Mouse (Mus musculus) limb, embryonic 10.5 days (tissue): ENCODE measurements at regions not wholly inside any gene's neighbourhood (a gene's known extent, or its start where the extent isn't known, plus 50 kb on each side); places are given as distances from the start of the nearest gene placed in this dataset.

ENCODE experiments used
- DNase-seq: peaks from one replicate; pipeline ENCODE4 v3.0.0-alpha.2; 2017; ENCODE audit warnings: low spot score
- H3K27ac ChIP-seq: fragments of 300-500 bp; sonication (generic); 2 replicates; pipeline ENCODE4 v1.5.1; 2016; ENCODE audit warnings: mild to moderate bottlenecking
- H3K27me3 ChIP-seq: fragments of 300-500 bp; sonication (generic); 2 replicates; pipeline ENCODE4 v1.6.1; 2016; ENCODE audit warnings: low read depth, mild to moderate bottlenecking; ENCODE audit not compliant: poor library complexity, severe bottlenecking
- H3K36me3 ChIP-seq: fragments of 300-500 bp; sonication (generic); 2 replicates; pipeline ENCODE4 v1.6.1; 2016; ENCODE audit warnings: mild to moderate bottlenecking, moderate library complexity
- H3K4me1 ChIP-seq: fragments of 300-500 bp; sonication (generic); 2 replicates; pipeline ENCODE4 v1.6.1; 2016
- H3K4me3 ChIP-seq: fragments of 300-500 bp; sonication (generic); 2 replicates; pipeline ENCODE4 v1.5.1; 2016; ENCODE audit warnings: mild to moderate bottlenecking, moderate library complexity
- H3K9me3 ChIP-seq: fragments of 300-500 bp; sonication (generic); replicated peaks from 2 replicates; pipeline ENCODE4 v1.6.1; 2016; ENCODE audit warnings: mild to moderate bottlenecking
- WGBS: fragments of 180-500 bp; shearing (Covaris S2); methylation state at CpG from one replicate; pipeline ENCODE4 v1.1.7; 2016; 5-methylcytosine and 5-hydroxymethylcytosine counted together

DNA sequence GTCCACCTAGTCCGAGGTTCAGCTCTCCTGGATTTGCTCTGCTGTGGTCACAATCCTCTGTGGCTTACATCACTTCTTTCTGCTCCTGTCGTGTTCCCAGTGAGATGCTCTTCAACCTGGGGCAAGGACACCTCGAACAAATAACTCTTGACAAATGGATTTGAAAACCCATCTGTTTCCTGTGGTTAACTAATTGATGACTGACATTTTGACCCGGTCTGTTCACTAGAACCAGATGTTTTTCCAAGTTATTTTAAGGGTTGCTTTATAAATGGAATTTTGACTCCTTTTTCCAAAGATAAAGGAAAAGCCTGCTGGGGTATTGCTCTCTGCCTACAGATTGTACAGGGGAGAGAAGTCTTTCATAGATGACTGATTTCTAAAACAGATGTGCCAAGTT lies 326.4 kb downstream of the Vps13c start:
- peaks cover 26% of the 10 kb centered on the region for H3K4me1 ChIP-seq
- H3K27ac ChIP-seq = no peak overlapping the region
- H3K27me3 ChIP-seq = 0 out of 2 replicates have a peak, but pooled peaks cover 18% of the 10 kb centered on the region
- 27% methylated on average over 4 of the region's 4 CpGs for WGBS
- no peak for DNase-seq
- H3K4me3 ChIP-seq = no peak overlapping the region
- H3K36me3 ChIP-seq = no peaks in the 10 kb centered on the region
- no peaks in the 10 kb centered on the region for H3K9me3 ChIP-seq

DNA sequence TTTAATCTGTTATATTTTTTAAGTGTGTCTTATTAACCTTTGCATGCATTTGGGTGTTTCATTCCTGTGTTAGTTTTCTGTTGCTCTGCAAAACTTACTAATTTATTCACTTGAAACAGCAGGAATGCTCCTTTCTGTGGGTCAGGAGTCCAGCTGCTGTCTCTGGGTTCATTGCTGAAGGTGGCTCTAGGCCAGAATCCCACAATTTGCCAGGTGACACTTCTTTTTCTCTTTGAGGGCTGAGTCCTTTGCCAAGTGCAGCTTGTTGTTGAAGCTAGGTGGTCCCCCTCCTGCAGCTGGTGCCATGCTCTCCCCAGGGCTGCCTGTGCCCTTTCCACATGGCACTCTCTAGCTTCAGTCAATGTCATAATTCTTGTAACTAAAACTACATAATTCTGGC lies 348.7 kb downstream of the Vps13c start:
- Histone ChIP-seq H3K9me3 (no peaks in the 10 kb centered on the region), H3K36me3 (no peaks in the 10 kb centered on the region), H3K27me3 (no peaks in the 10 kb centered on the region), H3K27ac (no peak overlapping the region), H3K4me1 (no peaks in the 10 kb centered on the region), H3K4me3 (no peak overlapping the region)
- DNase-seq = no peak

DNA sequence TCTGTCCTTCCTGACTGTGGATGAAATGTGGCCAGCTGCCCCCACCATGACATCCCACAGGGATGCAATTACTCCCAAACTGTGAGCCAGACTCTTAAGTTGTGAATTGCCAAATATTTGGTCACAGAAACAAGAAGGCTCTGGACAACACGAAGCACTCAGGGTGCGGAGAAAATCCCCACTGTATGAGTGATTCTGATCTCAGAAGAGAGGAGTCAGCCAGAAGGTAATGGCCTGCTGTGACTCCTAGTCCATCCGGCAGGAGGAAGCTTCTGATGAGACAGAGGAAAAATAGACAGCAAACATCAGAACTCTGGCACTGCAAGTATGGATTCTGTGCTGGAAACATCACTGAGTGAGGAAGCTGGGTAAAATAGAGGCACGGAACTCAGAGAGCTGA lies 359.6 kb downstream of the Vps13c start:
- WGBS = 91% methylated on average over 4 of the region's 4 CpGs

DNA sequence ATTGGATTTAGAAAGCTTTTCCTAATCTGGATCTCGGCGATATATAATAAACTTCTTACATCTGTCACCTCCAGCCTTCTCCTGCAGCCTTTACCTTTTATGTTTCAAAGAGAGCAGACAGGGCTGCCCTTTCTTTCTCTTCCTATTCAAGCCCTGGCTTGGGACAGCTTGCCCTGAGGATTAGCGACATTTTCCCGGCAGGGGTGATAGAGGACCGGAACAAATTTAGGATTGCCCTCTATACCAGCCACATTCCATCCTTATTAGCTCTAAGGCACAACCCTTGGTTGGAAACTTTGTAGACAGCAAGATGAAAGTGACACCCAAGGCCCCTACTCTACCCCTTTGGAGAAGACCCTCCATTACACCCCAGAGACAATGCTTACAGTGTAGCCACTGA lies 360.8 kb downstream of the Vps13c start:
- Histone ChIP-seq H3K27ac (no peak overlapping the region), H3K4me3 (no peak overlapping the region), H3K4me1 (peaks cover 8% of the 10 kb centered on the region), H3K9me3 (no peaks in the 10 kb centered on the region), H3K27me3 (no peaks in the 10 kb centered on the region), H3K36me3 (no peaks in the 10 kb centered on the region)
- DNase-seq = no peak
- 60% methylated on average over 5 of the region's 5 CpGs for WGBS

More for the DNA sequence above, 359.6 kb downstream of the Vps13c start:
- Histone ChIP-seq H3K36me3 (no peaks in the 10 kb centered on the region), H3K4me1 (peaks cover 8% of the 10 kb centered on the region), H3K9me3 (no peaks in the 10 kb centered on the region), H3K4me3 (no peak overlapping the region), H3K27ac (no peak overlapping the region), H3K27me3 (no peaks in the 10 kb centered on the region)
- DNase-seq = peak; percentile 23

DNA sequence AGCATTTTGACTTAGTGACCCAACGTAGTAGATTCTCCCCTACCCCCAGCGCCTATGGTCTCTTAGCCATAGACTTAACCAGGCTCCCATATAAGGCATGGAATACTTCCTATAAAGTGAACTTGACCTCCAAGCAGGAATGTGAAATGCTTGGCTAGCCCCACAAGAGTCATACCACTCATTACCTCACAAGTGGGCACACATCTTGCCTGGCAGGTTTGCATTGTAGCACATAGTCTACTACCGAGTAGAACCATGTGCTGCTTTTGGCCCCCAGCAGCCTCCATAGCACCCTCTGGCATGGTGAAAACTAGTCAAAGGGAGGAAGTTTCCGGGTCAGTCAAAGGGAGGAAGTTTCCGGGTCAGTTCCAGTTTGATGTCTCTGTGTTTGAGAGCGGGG lies 385.5 kb downstream of the Vps13c start:
- H3K4me1 ChIP-seq = no peaks in the 10 kb centered on the region
- H3K27me3 ChIP-seq = no peaks in the 10 kb centered on the region
- DNase-seq = no peak
- H3K36me3 ChIP-seq = no peaks in the 10 kb centered on the region
- H3K27ac ChIP-seq = no peak overlapping the region
- H3K4me3 ChIP-seq = no peak overlapping the region
- WGBS = 94% methylated on average over 6 of the region's 6 CpGs
- no peaks in the 10 kb centered on the region for H3K9me3 ChIP-seq

DNA sequence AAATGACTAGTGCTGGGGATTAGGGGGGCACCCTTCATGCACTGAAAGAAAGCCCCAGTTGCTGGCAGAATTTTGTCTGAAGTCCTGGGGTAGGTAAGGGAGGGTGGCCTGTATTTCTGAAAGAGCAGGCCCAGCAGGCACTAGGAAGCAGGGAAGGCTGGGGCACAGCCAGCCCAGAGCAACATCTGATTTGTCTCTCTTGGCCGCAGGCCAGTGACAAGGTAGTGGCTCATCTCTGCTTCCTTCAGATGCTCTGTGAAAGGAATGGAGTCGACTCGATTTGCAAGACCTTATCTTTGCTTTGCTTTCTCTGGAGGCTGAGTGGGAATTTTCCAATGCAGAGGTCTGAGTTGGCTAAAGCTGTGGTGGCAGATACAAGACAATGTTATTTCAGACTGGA lies 390.9 kb downstream of the Vps13c start:
- no peaks in the 10 kb centered on the region for H3K9me3 ChIP-seq
- H3K27me3 ChIP-seq = no peaks in the 10 kb centered on the region
- no peak overlapping the region for H3K27ac ChIP-seq
- H3K36me3 ChIP-seq = no peaks in the 10 kb centered on the region
- H3K4me1 ChIP-seq = peaks cover 20% of the 10 kb centered on the region
- H3K4me3 ChIP-seq = no peak overlapping the region
- 83% methylated on average over 3 of the region's 3 CpGs for WGBS
- no peak for DNase-seq

- Histone ChIP-seq H3K4me1 (peaks cover 20% of the 10 kb centered on the region), H3K27me3 (no peaks in the 10 kb centered on the region), H3K36me3 (no peaks in the 10 kb centered on the region), H3K27ac (no peak overlapping the region), H3K4me3 (no peak overlapping the region; the same call in 1 of the 2 replicates), H3K9me3 (no peaks in the 10 kb centered on the region)
- WGBS = 22% methylated on average over 12 of the region's 12 CpGs
- peak; percentile 51 for DNase-seq
Observed at GRCm38 (mm10) chr9:68234979-68235649, 394.9 kb downstream of the Vps13c start.

- Histone ChIP-seq H3K27me3 (no peaks in the 10 kb centered on the region), H3K36me3 (no peaks in the 10 kb centered on the region), H3K4me1 (peaks cover 17% of the 10 kb centered on the region), H3K9me3 (no peaks in the 10 kb centered on the region), H3K27ac (no peak overlapping the region), H3K4me3 (no peak overlapping the region)
- no peak for DNase-seq
Observed at GRCm38 (mm10) chr9:68239121-68239520, 398.9 kb downstream of the Vps13c start.

- Histone ChIP-seq H3K27ac (no peak overlapping the region), H3K9me3 (no peaks in the 10 kb centered on the region), H3K27me3 (no peaks in the 10 kb centered on the region), H3K4me1 (peaks cover 12% of the 10 kb centered on the region), H3K4me3 (no peak overlapping the region), H3K36me3 (no peaks in the 10 kb centered on the region)
- 91% methylated on average over 5 of the region's 5 CpGs for WGBS
- DNase-seq = no peak
Observed at GRCm38 (mm10) chr9:68239551-68239950, 399.4 kb downstream of the Vps13c start.

DNA sequence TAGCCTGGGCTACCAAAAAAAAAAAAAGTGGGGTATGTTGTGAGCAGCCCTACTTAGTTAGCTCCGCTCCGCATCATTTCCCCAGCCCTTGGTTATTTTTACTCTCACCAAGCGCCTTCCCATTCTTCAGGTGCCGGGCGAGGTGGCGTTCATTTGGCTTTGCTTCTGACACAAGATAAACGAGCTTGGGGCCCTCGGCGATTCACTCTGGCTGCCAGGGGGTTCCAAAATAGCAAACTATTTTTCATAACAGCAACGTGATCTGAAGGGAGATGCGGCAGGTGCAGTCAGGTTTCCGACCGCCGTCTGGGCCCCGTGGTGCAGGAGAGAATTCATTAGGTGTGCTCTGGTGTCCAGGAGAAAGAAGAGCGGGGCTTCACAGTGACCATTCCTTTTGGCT lies 403.6 kb upstream of the Rora start:
- Histone ChIP-seq H3K36me3 (no peaks in the 10 kb centered on the region), H3K27me3 (no peaks in the 10 kb centered on the region), H3K9me3 (no peaks in the 10 kb centered on the region), H3K4me1 (no peaks in the 10 kb centered on the region), H3K27ac (no peak overlapping the region), H3K4me3 (no peak overlapping the region)
- 88% methylated on average over 16 of the region's 16 CpGs for WGBS
- DNase-seq = no peak

GRCm38 (mm10) chr9:68254218-68254617 lies 399.4 kb upstream of the Rora start:
- no peaks in the 10 kb centered on the region for H3K27me3 ChIP-seq
- no peak overlapping the region for H3K4me3 ChIP-seq
- no peaks in the 10 kb centered on the region for H3K9me3 ChIP-seq
- DNase-seq = peak; percentile 33
- WGBS = 55% methylated on average over 3 of the region's 3 CpGs
- no peak overlapping the region for H3K27ac ChIP-seq
- no peaks in the 10 kb centered on the region for H3K36me3 ChIP-seq
- H3K4me1 ChIP-seq = no peaks in the 10 kb centered on the region

- no peaks in the 10 kb centered on the region for H3K9me3 ChIP-seq
- no peaks in the 10 kb centered on the region for H3K36me3 ChIP-seq
- no peaks in the 10 kb centered on the region for H3K27me3 ChIP-seq
- no peak for DNase-seq
- H3K27ac ChIP-seq = no peak overlapping the region
- H3K4me3 ChIP-seq = no peak overlapping the region
- no peaks in the 10 kb centered on the region for H3K4me1 ChIP-seq
- 86% methylated on average over 18 of the region's 18 CpGs for WGBS
Observed at GRCm38 (mm10) chr9:68268551-68268950, 385.0 kb upstream of the Rora start.

- no peak for DNase-seq
- Histone ChIP-seq H3K27ac (no peak overlapping the region), H3K27me3 (no peaks in the 10 kb centered on the region), H3K4me1 (no peaks in the 10 kb centered on the region), H3K36me3 (no peaks in the 10 kb centered on the region), H3K9me3 (no peaks in the 10 kb centered on the region), H3K4me3 (no peak overlapping the region)
- 77% methylated on average over 7 of the region's 7 CpGs for WGBS
Observed at GRCm38 (mm10) chr9:68302232-68302925, 351.2 kb upstream of the Rora start.

- no peak overlapping the region for H3K27ac ChIP-seq
- no peaks in the 10 kb centered on the region for H3K9me3 ChIP-seq
- H3K4me1 ChIP-seq = no peaks in the 10 kb centered on the region
- no peaks in the 10 kb centered on the region for H3K27me3 ChIP-seq
- H3K4me3 ChIP-seq = no peak overlapping the region
- WGBS = 90% methylated on average over 3 of the region's 3 CpGs
- DNase-seq = no peak
- H3K36me3 ChIP-seq = no peaks in the 10 kb centered on the region
Observed at GRCm38 (mm10) chr9:68330721-68331120, 322.9 kb upstream of the Rora start.
